Mouse (Mus musculus) kidney, adult 9 months (tissue): Measurements from ENCODE around the gene Nedd4.

ENCODE experiments used
- DNase-seq: peaks from one replicate; pipeline ENCODE4 v3.0.0; 2022

The Nedd4 gene

DNA sequence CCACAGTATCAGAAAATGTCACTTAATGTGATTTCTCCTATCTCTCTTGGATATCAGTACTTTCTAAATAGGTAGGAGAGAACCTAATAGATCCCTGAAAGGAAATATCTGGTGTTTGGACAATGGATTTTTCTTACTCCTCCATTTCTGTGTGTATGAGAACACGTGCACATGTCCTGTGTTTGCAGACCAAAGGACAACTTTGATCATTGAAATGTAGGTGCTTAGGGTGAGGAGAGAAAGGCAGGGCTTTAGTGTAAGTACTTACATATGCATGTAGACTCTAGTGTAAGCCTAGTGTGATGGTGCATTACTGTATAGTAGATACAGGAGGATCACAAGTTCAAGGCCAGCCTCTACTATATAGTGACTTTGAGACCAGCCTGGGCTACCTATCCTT is 21.1 kb downstream of the Nedd4 start:
- no peak for DNase-seq

DNA sequence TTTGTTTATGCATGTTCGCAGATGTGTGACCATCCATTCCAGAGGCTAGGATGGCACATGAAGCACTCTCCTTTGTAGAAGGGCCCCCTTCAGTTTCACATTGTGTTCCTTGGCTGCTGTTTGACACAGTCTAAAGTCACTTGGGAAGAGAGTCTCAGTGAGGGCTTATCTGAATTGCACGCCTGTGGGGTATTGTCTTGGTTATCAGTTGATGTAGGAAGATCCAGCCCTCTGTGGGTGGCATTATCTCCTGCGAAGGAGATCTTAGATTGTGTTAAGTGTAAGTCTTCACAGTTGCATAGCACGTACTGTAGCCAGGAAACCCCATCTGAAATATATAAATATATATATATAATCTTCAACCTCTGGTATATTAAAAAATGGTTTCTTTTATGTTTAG is 23.1 kb downstream of the Nedd4 start:
- no peak for DNase-seq

- DNase-seq = peak; percentile 51
Observed at GRCm38 (mm10) chr9:72686506-72686905, 24.4 kb downstream of the Nedd4 start.

DNA sequence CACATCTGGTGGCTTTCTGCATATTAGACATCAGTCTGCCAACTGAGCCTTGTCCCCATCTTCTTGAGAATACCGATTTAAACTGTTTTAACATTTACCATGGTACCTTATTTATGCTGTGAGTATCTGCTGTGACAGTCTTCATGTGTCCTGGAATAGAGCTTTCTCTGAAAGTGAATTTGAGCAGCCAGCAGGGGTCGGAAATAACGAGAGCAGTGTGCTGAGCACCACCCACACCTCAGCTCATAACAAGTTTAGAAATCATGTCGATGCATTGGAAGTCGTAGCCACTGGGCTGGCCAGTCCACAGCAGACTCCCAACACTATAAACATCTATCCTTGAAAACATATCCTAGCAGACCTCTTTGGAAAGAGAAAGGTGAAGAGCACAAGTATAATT is 27.4 kb downstream of the Nedd4 start:
- no peak for DNase-seq

DNA sequence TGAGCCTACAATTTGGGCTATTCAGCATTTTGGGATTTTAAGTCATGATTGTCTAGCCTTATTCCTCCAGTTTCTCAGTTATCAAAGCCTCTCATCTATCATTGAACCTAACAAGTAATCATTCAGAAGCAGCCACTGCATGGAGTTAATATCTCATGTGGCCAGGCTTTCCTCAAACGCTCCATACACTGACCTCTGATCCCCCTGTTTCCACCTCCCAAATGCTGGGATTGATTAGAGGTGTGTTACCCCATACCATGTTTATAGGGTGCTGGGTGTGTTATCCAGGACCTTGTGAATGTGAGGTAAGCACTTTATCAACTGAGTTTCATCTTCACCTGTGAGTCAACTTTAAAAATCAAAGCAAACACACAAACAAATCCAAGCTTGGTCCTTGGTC is 28.7 kb downstream of the Nedd4 start:
- no peak for DNase-seq

DNA sequence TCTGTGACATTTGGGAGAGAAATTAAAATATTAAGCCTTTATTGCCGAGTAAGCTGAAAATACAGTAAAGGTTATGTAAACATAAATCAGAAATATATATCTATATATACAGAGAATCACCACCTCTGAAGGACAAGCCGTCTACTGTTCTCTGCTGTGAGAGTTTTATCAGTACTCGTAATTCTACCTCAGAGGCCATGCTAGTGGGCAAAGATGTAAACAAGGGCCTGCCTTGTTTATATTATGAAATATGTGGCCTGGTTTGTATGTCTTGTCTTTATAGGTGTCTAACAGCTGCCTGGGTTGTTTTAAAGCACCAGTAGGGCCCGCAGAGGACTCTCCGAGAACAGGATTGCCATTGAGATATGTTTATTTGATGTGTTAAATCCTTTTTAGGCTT is 29.8 kb downstream of the Nedd4 start:
- no peak for DNase-seq

DNA sequence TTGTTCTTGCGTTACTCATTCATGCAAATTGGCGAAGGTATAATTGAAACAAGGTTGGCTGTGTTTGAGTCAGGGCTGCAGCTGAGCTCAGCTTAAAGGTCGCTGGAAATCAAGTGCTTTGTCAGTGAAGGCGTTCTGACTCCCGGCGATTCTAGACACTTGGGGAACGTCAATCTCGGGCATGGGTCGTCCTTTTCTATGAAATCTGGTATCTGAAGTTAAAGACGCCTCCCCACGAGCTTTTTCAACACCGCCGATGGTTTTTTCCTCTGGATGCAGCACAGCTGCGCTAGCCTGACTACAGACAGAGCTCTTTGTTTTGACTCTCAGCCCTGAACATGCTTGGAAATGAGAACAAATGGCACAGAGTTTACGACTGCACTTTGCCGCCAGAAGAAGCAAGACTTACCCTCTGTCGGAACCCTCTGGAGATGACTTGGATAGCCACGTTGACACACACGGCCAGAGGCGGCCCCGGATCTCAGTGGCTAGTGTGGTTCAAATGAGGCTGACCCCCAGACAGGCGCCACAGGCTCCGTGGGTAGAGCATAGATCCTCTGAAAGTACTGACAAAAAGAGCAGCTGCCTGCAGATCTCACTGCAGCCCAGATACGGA is 31.0 kb downstream of the Nedd4 start:
- DNase-seq = peak; percentile 44

DNA sequence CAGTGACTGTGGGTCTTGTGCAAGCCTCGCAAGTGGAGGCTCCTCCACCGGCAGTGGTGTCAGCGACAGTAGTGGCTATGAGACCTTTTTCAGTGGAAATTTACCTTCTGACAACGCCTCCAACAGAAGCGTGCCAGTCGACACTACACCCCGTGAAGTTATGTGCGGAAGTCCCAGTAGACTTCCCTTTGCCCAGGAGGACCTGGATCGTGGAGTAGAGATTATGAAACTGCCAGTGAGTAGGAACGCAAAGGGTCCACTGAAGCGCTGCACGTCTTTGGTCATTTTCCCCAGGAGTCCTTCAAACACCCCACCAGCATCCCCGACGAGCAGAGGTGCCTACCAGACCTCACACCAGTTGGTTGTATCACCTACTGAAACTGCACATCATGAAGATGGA is 31.7 kb downstream of the Nedd4 start:
- no peak for DNase-seq

GRCm38 (mm10) chr9:72696508-72696907 is 34.4 kb downstream of the Nedd4 start:
- no peak for DNase-seq

DNA sequence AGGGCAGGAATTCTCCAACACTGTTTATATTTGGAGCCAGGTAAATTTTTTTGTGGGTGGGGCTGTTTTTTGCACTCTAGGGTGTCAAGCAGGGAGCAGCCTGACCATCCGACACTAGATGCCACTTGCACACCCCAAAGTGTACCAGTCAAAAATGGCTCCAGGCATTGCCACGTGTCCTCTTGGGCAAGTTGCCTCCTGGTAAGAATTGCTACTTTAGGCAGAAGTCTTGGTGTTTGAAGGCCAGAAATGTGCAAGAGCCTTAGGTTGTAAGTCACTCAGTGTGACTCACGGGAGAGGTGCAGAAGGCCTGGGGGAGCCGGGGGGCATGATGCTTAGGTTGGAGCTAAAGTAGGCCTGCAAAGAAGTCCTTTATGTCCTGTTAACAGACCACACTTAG is 35.6 kb downstream of the Nedd4 start:
- no peak for DNase-seq

- peak; percentile 48 for DNase-seq
Observed at GRCm38 (mm10) chr9:72699702-72700101, 37.6 kb downstream of the Nedd4 start.

DNA sequence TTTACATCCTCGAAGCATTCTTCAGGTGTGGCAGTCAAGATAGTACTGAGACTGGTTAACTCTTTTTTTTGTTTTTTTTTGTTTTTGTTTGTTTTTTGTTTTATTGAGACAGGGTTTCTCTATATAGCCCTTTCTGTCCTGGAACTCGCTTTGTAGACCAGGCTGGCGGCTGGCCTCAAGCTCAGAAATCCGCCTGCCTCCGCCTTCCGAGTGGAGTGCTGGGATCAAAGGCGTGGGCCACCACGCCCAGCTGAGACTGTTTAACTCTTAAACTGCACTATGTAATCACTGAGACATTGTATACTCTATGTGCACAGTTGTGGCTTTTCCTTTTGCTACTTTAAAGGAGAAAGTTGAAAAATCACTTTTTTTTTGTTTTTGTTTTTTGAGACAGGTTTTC is 39.3 kb downstream of the Nedd4 start:
- DNase-seq = no peak

- peak; percentile 83 for DNase-seq
Observed at GRCm38 (mm10) chr9:72702075-72702474, 39.9 kb downstream of the Nedd4 start.

DNA sequence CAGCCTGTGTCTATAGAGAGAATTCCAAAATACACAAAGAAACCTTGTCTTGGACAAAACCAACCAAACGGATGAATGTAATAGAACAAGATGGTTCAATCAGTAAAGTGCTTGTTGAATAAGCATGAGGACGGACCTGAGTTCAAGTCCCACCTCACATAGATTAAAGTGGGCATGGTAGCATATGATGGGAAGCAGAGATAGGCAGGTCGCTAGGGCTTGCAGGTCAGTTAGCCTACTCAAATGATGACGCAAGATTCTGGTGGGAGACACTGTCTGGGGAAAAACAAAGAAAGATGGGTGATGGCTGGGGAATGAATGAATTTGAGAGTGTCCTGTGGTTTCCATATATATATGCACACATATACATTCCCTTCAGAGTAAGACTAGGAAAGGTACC is 41.0 kb downstream of the Nedd4 start:
- no peak for DNase-seq

DNA sequence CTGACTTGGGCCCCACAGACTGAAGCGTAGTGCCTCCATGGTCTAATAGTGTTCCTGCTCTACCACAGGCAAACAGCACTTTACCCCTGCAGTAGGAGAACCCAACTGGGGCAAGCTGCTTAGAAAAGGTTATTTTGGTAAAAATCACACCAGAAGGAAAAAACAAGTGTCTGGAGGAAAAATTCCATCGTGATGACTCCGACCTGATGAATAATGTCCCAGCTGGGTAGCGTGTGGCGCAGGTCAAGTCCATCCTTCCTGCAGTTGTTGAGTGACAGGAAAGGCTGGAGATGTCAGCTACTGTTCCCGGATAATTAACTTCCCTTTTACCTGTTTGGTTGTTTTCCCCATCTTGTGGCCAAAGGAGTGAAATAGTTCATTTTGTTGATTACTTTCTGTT is 41.6 kb downstream of the Nedd4 start:
- DNase-seq = no peak

- no peak for DNase-seq
Observed at GRCm38 (mm10) chr9:72705270-72705669, 43.1 kb downstream of the Nedd4 start.

DNA sequence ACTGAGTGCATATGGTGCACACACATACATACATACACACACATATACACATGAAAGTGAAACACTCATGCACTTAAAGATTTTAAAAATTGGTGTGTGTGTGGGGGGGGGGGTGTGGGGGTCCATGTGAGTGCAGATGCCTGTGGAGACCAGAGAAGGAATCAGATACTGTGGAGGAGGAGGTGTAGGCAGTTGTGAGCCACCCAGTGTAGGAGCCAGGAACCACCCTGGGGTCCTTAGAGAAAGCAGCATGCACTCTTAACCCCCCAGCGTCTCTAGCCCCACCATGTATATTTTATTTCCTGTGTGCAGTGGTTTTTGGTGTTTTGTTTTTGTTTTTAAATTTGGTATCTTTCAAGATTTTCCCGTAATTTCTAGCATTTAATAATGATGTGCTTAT is 45.9 kb downstream of the Nedd4 start:
- DNase-seq = no peak

GRCm38 (mm10) chr9:72708690-72709089 is 46.5 kb downstream of the Nedd4 start:
- no peak for DNase-seq

DNA sequence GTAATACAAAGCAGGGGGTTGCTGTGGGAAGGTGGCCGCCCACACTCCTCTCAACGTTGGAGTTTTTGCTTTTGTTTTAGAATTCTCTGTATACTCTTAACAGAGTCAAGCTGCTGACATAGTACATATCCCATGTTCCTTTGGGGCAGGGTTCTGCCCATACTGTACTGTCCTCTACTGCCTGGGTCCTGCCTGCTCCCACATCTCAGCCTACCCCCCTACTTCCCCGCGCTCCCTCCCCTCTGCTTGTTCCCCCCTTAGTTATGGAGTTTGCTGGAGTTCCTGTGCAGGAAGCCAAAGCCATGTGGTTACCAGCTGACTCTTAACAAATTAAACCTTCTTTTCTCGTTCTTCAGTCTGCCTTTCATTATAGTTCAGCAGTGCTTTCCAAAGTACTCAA is 47.9 kb downstream of the Nedd4 start:
- DNase-seq = no peak

DNA sequence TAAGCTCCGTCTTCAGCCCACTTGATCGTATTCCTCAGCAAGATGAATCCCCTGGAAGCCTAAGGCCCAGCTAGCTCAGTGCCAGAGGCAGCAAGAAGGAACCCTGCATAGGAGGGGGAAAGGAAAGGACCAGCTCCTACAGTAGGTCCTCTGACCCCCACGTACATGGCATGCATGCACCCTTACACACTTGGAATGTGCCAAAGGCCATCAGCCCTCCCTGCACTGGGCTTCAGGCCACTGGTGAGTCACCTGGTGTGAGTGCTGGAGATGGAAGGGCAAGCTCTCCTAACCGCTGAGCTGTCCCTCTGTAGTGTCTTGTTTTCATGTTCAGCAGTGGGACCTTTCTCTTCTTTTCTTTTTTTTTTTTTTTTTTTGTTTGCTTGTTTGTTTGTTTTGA is 52.8 kb downstream of the Nedd4 start:
- peak; percentile 92 for DNase-seq

DNA sequence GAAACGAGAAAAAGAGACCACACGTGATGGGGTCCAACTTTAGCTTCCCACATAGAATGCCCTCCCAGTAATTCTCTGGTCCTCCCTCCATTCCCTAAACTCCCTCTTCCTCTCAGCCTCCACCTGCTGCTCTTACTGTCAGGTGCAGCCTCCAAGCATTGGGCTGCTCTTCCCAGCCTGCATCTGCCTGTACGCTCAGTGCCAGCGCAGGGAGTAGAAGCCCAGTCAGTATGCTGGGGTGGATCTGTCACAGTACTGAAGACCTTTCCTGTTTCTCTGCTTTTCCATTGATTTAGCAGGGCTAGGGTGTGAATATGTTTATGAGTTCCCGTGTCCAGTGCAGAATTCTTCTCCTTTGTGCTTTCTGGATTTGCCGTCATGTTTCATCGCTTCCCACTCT is 54.1 kb downstream of the Nedd4 start:
- no peak for DNase-seq

DNA sequence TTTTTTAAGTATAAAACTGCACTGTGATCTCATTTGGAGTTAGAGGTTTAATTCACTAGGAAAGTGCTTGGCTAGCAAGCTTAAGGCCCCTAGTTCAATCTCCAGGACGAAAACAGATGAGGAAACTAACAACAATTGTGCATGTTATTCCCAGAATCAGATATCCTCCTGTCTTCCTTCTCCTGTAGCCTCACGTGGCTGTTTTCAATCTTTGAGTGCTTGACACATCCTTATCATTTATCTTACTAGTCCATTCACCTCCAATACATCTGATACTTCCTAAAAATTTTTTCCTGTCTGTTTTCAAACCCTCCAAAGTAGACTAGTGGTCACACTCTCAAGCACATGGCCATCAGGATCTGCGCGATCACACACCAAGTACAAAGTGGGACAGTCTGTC is 57.0 kb downstream of the Nedd4 start:
- no peak for DNase-seq

DNA sequence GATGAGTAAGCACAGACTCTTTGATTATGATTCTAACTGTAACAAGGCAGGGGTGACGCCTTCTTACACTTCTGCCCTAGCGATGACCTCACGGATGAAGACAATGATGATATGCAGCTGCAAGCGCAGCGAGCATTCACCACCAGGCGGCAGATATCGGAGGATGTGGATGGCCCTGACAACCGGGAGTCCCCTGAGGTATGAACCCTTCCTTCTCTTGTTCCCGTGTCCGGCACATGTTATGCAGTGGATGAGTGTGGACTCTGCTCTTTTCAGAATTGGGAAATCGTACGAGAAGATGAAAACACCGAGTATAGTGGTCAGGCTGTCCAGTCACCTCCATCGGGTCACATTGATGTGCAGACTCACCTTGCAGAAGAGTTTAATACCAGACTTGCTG is 59.1 kb downstream of the Nedd4 start:
- DNase-seq = no peak

DNA sequence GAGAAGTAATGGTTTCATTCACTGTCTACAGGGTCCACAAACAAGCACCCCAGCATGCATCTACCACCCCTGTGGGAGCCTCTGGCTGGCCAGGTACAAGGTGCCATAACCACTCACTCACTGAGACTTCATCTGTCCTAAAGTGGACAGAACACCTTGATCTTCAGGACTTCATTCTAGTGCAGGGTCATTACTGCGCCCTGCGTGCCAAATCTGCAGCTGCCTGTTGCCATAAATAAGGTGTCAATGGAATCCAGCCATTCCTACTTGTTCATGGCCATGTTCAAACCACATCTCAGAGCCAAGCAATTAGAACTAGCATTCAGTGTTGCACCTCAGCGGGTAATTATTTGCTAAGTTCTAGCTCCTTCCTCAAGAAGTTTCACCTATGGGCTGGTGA is 60.5 kb downstream of the Nedd4 start:
- DNase-seq = no peak

- DNase-seq = no peak
Observed at GRCm38 (mm10) chr9:72724491-72725221, 62.5 kb downstream of the Nedd4 start.
